Mouse (Mus musculus): ENCODE data around the gene Xpr1.
A peak's percentile ranks its signal among the peaks of the same experiment; 100 is the strongest.

GRCm38 (mm10) chr1:155297203-155297602 is 120.0 kb downstream of the Xpr1 start:
- TF ChIP-seq MYOD1 (IDR thresholded peaks at IDR 0.05; ENCODE audit: control insufficient read depth in 1 of 3, insufficient read length in 2 of 3, low read depth in 2 of 3), result peak in 2 of 3 experiments; percentile 52 to 75
- TF ChIP-seq MAX (IDR thresholded peaks at IDR 0.05; ENCODE audit: low read depth), result no peak
- no peak for TF ChIP-seq POLR2A (IDR thresholded peaks at IDR 0.05; ENCODE audit: insufficient read length, low read depth)
- no peak for TF ChIP-seq TCF12 (IDR thresholded peaks at IDR 0.05; ENCODE audit: insufficient read depth, poor library complexity, severe bottlenecking)
- TF ChIP-seq E2F4 (IDR thresholded peaks at IDR 0.05; ENCODE audit: insufficient read depth), result no peak
- TF ChIP-seq MYOG (IDR thresholded peaks at IDR 0.05; ENCODE audit: control insufficient read depth in 1 of 3, insufficient read depth in 1 of 3, insufficient read length in 2 of 3, low read depth in 2 of 3), result peak in 2 of 3 experiments; percentile 14 to 63
- TF ChIP-seq POLR2AphosphoS2 (IDR thresholded peaks at IDR 0.05; ENCODE audit: insufficient read length, low read depth), result no peak
- TF ChIP-seq USF1 (IDR thresholded peaks at IDR 0.05; ENCODE audit: low read depth), result no peak
- TF ChIP-seq TCF3 (IDR thresholded peaks at IDR 0.05; ENCODE audit: insufficient read length, low read depth), result no peak
- no peak for TF ChIP-seq REST (IDR thresholded peaks at IDR 0.05; ENCODE audit: insufficient read depth, insufficient read length)

Measured in myocyte (in vitro differentiated cells).